Mouse (Mus musculus): ENCODE data around the gene Ncam1.

Gene Ncam1

GRCm38 (mm10) chr9:49570731-49571694 lies 227.7 kb downstream of the Ncam1 start:
- DNase-seq (ENCODE audit: low read depth, low spot score): peak; percentile 69

- no peak for DNase-seq (ENCODE audit: low read depth, low spot score)
These were observed 228.6 kb downstream of the Ncam1 start for GRCm38 (mm10) chr9:49570033-49570660.

DNA sequence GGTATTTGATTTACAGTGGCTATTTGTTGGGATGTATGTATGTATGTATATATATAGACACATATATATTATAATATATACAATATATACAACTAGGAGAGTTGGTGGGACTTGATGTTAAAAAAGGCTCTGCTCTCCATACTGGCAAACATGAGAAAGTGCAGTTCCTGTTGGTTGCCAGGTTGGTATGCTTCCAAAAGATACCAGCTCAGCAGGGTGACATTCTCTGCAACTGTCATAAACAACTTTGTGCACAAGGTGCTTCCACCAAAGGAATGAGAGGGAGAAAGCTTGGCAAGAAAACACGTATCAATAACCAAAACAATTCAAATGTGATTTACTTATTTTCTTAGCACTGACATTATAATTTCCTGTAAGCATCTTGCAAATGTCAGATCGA lies 232.9 kb downstream of the Ncam1 start:
- no peak for DNase-seq (ENCODE audit: low read depth, low spot score)

- DNase-seq (ENCODE audit: low read depth, low spot score): no peak
These were observed 239.8 kb downstream of the Ncam1 start for GRCm38 (mm10) chr9:49558941-49559340.

DNA sequence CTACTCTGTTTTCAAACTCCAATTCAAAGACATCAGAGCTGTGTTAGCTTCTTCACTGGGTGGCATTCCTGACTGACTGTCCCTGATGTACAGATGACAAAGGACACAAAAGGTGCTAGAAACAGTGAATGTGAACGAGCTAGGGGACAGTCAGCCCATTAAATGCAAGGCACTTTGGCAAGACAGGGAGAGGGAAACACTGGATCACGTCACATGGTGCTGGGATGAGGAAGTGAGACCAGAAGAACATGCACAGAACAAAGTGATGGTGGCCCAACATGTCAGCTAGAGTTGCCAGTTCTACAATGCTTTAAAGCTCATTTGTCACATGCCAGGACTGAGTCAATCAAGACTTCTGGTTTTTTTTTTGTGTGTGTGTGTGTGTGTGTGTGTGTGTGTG lies 247.4 kb downstream of the Ncam1 start:
- no peak for DNase-seq (ENCODE audit: low read depth, low spot score)

DNA sequence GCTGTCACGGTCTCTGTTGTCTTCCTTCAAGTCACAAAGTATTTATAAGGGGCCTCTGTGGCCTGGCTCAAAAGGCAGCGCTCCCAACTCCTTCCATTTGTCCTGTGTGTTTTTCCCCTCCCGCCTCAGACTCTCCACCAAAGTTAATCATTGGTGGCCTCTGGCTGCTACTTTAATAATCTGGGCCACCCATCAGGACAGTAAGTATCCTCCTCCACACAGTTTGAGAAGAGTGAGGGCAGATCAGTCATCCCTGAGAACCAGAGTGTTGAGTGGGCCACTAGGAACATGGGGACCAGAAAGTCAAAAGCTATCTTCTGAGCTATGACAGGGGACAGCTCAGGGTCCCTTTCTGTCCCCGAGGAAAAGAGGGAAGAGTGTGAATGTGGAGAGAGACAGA lies 256.1 kb downstream of the Ncam1 start:
- no peak for DNase-seq (ENCODE audit: low read depth, low spot score)

GRCm38 (mm10) chr9:49537814-49538213 lies 260.9 kb downstream of the Ncam1 start:
- no peak for DNase-seq (ENCODE audit: low read depth, low spot score)

- no peak for DNase-seq (ENCODE audit: low read depth, low spot score)
These were observed 262.1 kb downstream of the Ncam1 start for GRCm38 (mm10) chr9:49536593-49536992.

- DNase-seq (ENCODE audit: low read depth, low spot score): no peak
These were observed 263.8 kb downstream of the Ncam1 start for GRCm38 (mm10) chr9:49534958-49535357.

- no peak for DNase-seq (ENCODE audit: low read depth, low spot score)
These were observed 264.7 kb downstream of the Ncam1 start for GRCm38 (mm10) chr9:49533912-49534491.

DNA sequence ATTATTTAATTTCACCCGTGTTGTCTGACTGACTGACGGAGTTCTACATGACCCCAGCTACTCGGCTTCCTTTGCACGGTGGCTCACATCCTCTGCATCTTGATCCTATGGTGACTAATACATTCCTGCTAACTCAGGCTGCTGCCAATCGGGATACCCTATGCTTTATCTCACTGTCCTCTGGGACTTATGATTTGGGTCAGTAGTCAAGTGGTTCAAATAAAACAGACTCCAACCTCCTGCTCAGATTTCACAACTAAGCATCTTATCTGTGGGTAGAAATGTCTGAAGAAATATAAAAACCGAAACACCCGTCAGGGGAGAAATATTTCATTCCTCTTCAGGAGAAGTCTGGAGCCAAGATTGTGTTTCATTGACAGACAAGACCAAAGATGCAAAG lies 265.3 kb downstream of the Ncam1 start:
- no peak for DNase-seq (ENCODE audit: low read depth, low spot score)

GRCm38 (mm10) chr9:49531833-49532232 lies 266.9 kb downstream of the Ncam1 start:
- DNase-seq (ENCODE audit: low read depth, low spot score): no peak

DNA sequence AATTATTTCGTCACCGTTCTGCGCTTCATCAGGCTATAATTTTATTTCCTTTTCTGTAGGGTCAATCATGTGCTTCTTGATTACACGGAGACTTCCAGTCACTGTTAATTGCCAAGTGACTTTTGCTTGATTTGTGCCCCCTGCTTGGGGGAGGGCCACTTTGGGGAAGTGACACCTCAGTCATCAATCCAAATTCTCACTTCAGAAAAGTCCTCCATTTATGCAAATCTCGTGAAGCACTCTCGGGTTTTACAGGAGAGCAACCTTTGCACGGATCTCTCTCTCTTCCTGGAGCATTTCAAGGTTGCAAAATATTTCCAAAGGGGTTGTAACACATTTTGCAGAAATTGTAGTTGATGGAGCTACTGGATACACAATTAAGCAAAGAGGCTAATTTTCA lies 267.5 kb downstream of the Ncam1 start:
- no peak for DNase-seq (ENCODE audit: low read depth, low spot score)

- DNase-seq (ENCODE audit: low read depth, low spot score): no peak
These were observed 268.0 kb downstream of the Ncam1 start for GRCm38 (mm10) chr9:49530739-49531138.

DNA sequence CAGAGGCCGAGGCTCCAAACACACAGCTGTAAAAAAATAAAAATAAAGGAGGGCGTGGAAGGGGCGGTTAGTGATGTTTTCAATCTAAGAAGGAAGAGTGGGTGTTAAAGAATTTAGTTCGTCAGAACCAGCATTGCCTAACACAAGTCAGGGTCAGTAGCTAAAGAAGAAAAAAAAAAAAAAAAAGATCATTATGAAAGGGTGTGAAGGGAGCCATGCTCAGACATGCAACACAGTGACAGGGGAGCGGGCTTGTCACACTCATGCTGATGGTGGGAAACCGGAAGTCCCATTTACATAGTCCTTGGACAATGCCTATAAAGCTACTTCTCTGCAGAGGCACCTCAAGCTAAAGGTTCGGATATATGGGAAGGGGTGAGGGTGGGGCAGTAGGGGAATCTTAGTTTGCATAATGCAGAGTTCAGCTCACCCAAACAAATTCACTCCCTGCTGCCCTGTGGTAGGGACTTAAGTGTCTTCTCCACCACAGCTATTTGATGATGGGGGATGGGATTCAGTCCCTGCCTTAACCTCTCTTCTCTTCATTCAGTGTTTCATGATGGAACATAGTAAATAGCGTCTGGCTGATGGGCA lies 269.3 kb downstream of the Ncam1 start:
- DNase-seq (ENCODE audit: low read depth, low spot score): no peak

- peak; percentile 71 for DNase-seq (ENCODE audit: low read depth, low spot score)
These were observed 269.8 kb downstream of the Ncam1 start for GRCm38 (mm10) chr9:49528943-49529342.

GRCm38 (mm10) chr9:49528026-49528425 lies 270.7 kb downstream of the Ncam1 start:
- DNase-seq (ENCODE audit: low read depth, low spot score): no peak

DNA sequence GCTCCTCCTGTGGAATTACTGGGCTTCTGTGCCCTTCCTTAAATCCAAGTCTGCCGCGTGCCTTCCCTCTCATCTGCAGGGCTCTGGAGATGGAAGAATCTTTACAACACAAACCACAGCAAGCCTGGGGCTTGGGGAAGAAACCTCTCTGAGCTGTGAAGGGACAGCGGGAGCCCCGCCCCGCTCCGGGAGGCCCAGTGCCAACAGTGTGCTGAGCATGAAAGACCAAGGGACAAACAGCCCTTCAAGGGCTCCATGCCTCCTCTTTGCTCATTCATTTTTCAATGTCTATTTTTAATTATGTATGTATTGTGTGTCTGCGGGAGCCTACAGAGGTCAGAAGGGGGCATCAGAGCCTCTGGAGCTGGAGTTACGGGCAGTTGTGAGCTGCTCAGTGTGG lies 271.4 kb downstream of the Ncam1 start:
- DNase-seq (ENCODE audit: low read depth, low spot score): no peak

DNA sequence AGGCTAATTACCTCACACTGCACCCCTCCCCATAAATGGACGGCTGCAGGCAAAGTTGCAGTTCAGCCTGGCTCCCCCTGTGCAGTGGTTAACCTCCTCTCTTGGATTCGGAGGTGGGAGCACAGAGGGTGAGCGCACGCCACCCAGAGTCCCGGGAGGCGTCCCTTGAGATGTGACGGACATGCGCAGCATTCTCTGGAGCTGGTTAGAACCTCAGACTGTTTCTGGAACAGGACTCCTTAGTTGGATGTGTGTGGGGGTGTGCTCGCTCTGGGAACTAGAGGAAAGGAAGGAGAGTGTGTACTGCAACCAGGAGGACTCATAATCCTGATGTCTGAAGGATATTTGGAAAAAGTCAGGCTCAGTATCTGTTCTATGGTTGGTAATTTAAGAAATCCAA lies 274.0 kb downstream of the Ncam1 start:
- no peak for DNase-seq (ENCODE audit: low read depth, low spot score)

- no peak for DNase-seq (ENCODE audit: low read depth, low spot score)
These were observed 274.8 kb downstream of the Ncam1 start for GRCm38 (mm10) chr9:49523881-49524280.

DNA sequence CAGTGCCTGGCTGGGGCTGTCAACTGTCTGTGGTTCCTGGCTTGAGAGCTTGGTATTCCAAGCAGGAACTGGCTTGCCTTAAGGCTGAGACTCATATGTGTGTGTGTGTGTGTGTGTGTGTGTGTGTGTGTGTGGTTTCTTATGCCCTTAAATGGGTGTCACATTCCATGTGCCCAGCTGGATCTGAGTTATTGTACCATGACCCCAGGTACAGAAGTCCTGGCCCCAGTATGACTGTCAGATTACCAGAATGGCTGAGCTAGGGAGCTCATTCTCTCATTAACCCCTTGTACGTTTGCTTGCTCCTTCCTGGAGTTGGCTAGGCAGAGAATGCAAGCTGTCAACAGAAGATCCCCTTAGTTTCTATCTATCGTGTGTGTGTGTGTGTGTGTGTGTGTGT lies 284.4 kb downstream of the Ncam1 start:
- DNase-seq (ENCODE audit: low read depth, low spot score): no peak

- no peak for DNase-seq (ENCODE audit: low read depth, low spot score)
These were observed 288.1 kb downstream of the Ncam1 start for GRCm38 (mm10) chr9:49510666-49511065.

Measured in mesoderm, embryonic 11.5 days (tissue).